Mouse (Mus musculus): ENCODE measurements around the gene Copb1. TPM values are rescaled to one million over a fixed set of nuclear protein-coding genes. Genes with fewer than 3 reads are reported as not detected.

Copb1 gene
- total RNA-seq, 2 experiments from 2014 or later = 85.9 to 161 TPM

GRCm38 (mm10) chr7:114171354-114172097 is 83.0 kb downstream of the Copb1 start:
- ATAC-seq (ENCODE audit: poor library complexity, severe bottlenecking) = no peak; the same call in 1 of the 2 replicates

- ATAC-seq (ENCODE audit: poor library complexity, severe bottlenecking) = no peak
Observed at GRCm38 (mm10) chr7:114169996-114170395, 84.5 kb downstream of the Copb1 start.

GRCm38 (mm10) chr7:114169381-114169780 is 85.1 kb downstream of the Copb1 start:
- no peak for ATAC-seq (ENCODE audit: poor library complexity, severe bottlenecking)

Other genes starting within 250 kb of the Copb1 start
- 3.3 and 4.1 TPM in 2 replicates for gene Rras2, start 136.9 kb downstream of the Copb1 start, total RNA-seq (2015)
- gene Rras2, start 136.9 kb downstream of the Copb1 start, total RNA-seq (2017) = 2.7 and 4.8 TPM in 2 replicates
- gene Psma1, start 21.4 kb upstream of the Copb1 start, total RNA-seq (2015) = 322 and 367 TPM in 2 replicates
- 252 and 280 TPM in 2 replicates for gene Psma1, start 21.4 kb upstream of the Copb1 start, total RNA-seq (2017)
- gene Pde3b, start 160.6 kb upstream of the Copb1 start, total RNA-seq (2015) = 10.4 and 11.9 TPM in 2 replicates
- gene Pde3b, start 160.6 kb upstream of the Copb1 start, total RNA-seq (2017) = 14.1 and 25.3 TPM in 2 replicates

Data from megakaryocyte, adult 5-6 weeks (primary cell).